Mouse (Mus musculus): Measurements from ENCODE around the gene Nfix. TPM values are rescaled to one million over a fixed set of nuclear protein-coding genes. Genes with fewer than 3 reads are reported as not detected.

Nfix gene
- total RNA-seq, 2 experiments from 2014 or later = 402 to 429 TPM

DNA sequence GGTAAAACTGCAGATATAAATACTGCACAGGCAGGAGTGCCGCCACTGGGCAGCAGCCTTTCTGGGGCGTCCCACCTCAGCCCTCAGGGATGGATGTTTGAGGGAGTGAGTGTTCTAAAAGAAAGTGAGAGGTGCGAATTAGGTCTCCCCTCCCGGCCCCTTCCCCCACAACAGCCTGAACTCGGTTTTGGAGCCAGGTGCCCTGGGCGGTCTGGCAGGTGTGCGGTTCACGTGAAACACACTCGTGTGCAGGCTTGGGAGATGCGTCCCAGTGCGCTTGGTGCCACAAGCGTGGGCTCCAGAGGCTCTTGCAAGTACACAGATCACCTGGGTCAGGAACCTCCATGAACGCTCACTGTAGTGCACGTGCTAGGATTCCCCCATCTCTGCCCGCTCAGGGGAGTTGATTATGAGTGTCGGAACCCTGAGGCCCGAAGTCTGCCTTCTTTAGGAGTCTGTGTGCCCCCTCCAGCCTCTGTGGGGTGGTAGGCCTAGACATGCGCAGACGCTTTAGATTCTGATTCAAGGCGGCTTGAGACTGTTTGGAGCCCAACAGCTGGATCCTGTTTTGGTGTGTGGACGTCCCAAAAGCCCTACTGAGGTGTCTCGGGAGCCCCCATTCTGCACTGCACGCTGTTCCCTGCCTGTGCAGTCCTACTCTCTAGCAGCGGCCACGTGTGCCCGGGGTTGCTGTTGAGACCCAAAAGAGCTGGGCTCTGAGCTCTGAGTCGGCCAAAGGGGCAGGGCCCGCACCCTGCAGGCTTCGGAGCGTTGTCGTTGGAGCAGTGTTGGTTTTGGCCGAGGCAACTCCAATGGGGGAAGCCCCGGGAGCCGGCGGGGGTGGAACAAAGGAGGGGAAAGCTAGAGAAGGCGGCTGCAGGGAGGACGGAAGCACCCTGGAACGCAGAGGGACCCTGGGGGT is 14.1 kb downstream of the Nfix start:
- DNase-seq (ENCODE audit: low spot score in 2 of 2) = peak in 1 of 2 experiments; percentile 46

DNA sequence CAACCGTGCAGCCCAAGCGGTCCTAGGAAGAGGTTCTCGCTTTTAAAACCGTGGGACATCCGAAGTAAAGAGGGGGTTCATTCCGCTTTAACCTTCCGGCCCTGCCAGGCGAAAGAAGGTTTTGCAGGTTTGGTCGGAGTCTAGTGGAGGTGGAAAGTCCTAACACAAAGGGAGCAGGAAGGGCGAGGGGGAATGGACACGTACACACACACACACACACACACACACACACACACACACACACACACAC is 14.7 kb downstream of the Nfix start:
- intact Hi-C loops (cut with DNase I) = no loop called here
- no peak for DNase-seq (ENCODE audit: low spot score in 2 of 2)

More for the DNA sequence above, 14.1 kb downstream of the Nfix start:
- intact Hi-C loops (cut with DNase I) = no loop called here

GRCm38 (mm10) chr8:84784681-84785505 is 15.3 kb downstream of the Nfix start:
- no peak for DNase-seq (ENCODE audit: low spot score in 2 of 2)

GRCm38 (mm10) chr8:84783919-84784581 is 16.1 kb downstream of the Nfix start:
- DNase-seq (ENCODE audit: low spot score in 2 of 2) = no peak
- intact Hi-C loops (cut with DNase I) = no loop called here

More at GRCm38 (mm10) chr8:84784681-84785505, 15.3 kb downstream of the Nfix start:
- intact Hi-C loops (cut with DNase I) = no loop called here

DNA sequence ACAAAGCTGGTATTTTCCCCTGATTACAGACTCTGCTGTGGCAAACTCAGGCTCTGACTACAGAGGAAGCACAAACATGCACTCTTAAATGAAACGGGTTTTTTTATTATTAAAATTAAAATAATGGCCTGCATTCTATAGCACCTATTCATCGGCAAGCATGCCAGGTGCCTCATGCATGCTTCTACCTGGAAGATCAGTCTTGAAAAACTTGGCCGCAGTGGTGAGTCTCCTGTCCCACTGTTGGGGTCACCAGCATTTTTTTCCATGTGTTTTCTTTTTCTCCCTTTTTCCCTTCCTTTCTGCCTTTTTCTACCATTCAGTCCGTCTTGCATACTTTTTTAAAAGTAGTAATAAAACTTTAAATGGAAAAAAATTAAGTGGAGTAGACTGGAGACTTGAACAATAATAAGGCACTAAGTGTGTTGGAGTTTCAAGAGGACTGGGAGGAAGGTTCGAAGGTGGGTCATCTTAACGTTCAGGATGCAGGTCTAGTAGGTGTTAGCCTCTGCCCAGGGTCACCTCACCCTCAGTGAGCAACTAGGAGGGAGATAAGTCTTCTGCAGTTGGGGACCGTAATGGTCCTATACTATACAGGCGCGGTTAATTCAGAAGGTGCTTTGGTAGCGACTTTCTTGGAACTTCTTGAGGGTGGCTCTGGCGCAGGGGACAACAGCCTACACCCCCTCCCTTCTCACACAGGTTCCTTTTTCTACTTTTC is 16.8 kb downstream of the Nfix start:
- no peak for DNase-seq (ENCODE audit: low spot score in 2 of 2)
- intact Hi-C loops (cut with DNase I) = no loop called here

GRCm38 (mm10) chr8:84782680-84783079 is 17.5 kb downstream of the Nfix start:
- no peak for DNase-seq (ENCODE audit: low spot score in 2 of 2)
- intact Hi-C loops (cut with DNase I) = no loop called here

DNA sequence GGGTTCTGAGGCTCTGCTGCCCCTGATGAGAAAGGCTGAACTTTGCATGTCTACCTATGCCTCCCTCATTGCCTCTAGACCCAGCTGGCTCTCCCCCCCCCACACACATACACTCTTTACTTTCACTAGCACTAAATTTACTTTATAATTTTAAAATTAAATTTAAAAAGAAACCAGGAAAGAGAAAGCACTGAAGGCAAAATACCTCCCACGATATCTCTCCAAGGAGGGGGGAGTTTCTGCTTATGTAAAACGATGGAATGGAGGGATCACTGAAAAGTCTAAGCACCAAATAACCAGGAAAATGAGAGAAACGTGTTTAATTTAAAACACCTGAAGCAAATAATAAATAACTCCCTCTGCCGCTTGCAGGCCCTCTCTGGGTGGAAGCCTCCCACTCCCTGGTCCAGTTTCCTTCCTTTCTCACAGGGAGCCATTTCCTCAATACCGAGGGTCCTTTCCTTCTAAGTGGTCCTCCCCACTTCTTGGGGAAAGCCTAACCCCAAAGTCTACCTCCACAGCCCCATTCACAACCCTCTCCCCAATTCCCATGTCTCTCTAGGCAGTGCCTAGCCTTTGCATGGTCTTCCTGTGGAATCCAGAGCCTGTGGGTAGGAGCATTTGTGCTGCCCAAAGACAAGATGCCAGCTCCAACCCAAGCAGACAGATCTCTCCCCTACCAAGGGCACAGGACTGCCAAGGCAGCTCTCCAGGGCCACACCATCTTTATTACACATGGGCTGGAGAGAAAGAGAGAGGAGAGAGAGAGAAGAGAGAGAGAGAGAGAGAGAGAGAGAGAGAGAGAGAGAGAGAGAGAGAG is 18.2 kb downstream of the Nfix start:
- DNase-seq (ENCODE audit: low spot score in 2 of 2) = no peak
- intact Hi-C loops (cut with DNase I) = no loop called here

- DNase-seq (ENCODE audit: low spot score in 2 of 2) = no peak
- intact Hi-C loops (cut with DNase I) = no loop called here
Measured at GRCm38 (mm10) chr8:84780949-84781680, 19.0 kb downstream of the Nfix start.

DNA sequence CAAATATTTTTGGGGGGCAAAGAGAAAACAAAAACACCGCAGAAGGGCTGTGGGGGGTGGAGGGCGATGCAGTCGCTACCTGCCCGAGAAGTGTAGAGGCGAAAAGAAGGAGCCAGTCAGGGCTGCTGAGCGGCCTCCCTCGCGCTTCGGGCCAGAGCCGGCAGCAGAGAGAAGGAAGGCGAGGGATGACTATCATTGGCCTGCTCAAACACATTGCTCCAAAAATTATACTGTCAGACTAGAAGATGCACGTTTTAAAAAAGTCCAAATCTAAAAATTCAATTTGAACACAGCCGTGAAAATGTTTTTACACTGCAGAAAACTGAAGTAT is 20.0 kb downstream of the Nfix start:
- intact Hi-C loops (cut with DNase I) = no loop called here
- DNase-seq (ENCODE audit: low spot score in 2 of 2) = no peak

DNA sequence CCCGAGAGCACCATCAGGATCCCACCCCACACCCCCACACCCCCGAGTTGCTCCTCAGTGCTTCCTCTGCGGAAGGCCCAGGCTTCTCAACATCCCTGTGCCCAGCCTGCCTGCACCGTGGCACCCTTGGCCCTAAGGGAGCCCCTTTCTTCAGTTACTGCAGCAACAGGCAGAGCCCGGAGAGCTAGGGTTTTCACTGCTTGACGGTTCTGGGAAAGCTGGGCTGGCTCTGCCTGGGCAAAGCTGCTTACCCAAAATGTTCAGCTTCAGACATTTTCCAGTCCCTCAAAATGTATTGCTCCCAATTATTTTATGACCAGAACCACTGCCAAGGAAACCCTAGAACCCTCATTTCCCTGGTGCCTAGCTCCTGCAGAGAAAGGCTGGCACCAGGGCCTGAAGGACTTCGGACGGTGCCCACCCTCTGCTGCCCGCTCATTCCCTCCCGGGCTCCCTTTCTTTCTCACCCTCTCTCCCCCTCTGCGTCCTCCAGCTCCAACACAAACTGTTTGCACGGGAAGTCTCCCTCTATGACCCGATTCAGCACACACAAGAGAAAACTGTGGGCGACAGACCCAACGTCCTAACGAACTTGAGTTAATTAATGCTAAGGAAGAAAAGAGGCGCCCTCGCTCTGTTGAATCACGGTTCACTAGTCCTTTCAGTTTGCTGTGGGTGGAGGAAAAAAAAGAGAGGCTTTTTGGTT is 20.5 kb downstream of the Nfix start:
- intact Hi-C loops (cut with DNase I) = loop anchor here (2.0 kb wide), 1 partner anchor 19 kb away; no protein-coding TSS in a partner anchor
- DNase-seq (ENCODE audit: low spot score in 2 of 2) = no peak

GRCm38 (mm10) chr8:84778638-84779380 is 21.3 kb downstream of the Nfix start:
- DNase-seq (ENCODE audit: low spot score in 2 of 2) = no peak
- intact Hi-C loops (cut with DNase I) = loop anchor here (2.0 kb wide), 1 partner anchor 20 kb away; no protein-coding TSS in a partner anchor

DNA sequence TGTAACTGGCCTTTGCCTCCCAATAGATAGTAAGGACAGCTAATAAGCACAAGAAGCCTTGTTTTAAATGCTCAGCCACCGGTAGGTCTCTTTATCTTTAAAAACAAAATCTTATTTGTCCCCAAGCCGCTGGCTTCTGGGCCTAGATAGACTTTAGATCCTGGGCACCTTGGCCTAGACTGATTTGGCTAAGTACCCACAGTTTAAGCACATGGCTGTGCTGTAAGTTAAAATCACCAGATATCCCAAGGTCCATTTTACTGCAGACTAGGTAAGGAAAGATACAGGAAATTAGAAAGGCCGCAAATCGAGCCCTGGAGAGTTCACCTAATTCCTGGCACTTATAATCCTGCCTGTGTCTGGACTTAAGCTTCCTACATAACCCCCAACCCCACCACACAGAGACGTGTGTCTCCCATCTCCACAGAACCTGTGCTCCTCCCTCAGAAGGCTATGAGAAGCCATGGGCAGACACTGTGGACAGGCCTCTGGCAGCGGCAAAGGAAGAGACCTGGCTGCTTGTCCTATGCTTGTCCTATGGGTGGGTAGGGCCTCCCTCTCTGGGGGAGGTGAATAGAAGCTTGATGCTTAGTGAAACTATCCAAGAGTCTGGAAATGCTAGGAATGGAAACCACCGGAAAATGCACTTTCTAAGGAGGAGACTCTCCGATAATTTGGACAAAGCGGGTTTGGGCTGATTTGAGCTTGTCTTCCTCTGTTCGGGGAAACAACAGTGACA is 22.1 kb downstream of the Nfix start:
- DNase-seq (ENCODE audit: low spot score in 2 of 2) = no peak
- intact Hi-C loops (cut with DNase I) = loop anchor here (2.0 kb wide), 1 partner anchor 21 kb away; no protein-coding TSS in a partner anchor

DNA sequence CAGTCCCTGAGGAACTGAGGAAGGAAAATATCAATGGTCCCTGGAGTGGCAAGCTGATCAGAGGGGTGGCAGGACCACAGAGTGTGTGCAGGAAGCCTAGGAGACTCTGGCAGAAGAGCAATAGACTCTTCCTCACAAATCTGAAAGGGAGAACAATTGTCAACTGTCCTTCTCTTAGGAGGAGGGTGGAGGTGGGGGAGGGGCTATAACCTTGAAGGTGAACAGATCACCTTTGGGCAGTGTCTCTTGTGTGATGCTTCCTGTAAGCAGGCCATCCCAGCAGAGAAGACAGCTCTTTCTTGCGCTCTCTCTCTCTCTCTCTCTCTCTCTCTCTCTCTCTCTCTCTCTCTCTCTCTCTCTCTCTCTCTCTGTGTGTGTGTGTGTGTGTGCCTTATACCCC is 23.6 kb downstream of the Nfix start:
- no peak for DNase-seq (ENCODE audit: low spot score in 2 of 2)
- intact Hi-C loops (cut with DNase I) = no loop called here

DNA sequence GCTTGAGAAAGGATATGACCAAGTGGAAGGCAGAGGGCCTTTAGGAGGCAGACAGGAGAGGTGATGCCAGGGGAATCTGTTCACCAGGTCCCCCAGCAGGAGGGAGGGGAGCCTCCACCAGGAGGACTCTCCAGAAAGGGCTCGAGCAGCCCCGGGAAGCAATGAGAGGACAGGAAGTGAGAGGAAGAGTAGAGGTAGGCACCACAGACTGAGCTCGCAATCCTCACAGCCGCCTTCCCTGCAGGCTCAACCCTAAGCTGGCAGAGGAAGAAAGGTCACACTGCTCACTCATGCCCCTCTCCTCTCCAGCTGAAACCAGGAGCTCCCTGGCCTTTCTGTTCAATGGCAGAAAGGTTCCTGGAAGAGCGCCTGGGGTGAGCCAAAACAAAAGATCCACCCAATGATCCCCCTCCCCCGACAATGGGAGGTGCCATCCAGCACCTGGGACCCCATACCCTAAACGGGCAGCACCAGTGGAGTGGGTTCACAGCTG is 24.5 kb downstream of the Nfix start:
- intact Hi-C loops (cut with DNase I) = no loop called here
- no peak for DNase-seq (ENCODE audit: low spot score in 2 of 2)

GRCm38 (mm10) chr8:84775105-84775591 is 25.0 kb downstream of the Nfix start:
- intact Hi-C loops (cut with DNase I) = no loop called here
- peak; percentile 66 to 82 for DNase-seq (ENCODE audit: low spot score in 2 of 2)

DNA sequence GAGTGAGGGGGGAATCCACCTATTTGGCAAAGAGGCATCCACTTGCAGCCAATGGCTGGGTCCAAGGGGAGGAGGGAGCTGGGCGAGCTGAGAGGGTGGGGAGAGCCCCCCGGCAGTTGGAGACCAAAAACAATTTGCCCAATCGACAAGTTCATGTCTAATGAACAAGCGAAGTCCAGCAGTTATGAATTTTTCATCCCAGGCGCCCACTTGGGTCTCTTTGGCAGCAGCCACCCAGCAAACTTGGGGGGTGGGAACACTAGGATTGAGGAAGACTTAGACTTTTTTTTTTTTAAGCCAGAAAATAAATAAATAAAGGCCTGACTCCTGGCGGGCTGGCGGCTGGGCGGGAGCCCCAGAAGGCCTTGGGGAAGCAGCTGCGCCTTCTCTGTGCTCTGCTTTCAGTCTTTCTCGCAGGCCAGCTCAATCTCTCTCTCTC is 25.7 kb downstream of the Nfix start:
- intact Hi-C loops (cut with DNase I) = no loop called here
- peak in 1 of 2 experiments; percentile 50 for DNase-seq (ENCODE audit: low spot score in 2 of 2)

Measured in left cerebral cortex, postnatal 14 days (tissue).